Mouse (Mus musculus) liver, embryonic 14.5 days (tissue): ENCODE data around the gene Agtpbp1.

Experiments
- CTCF ChIP-seq: IDR thresholded peaks from 2 replicates; pipeline ENCODE4 v1.5.1; 2016; ENCODE audit warnings: antibody characterized with exemption, low read depth, control low read depth
- EP300 ChIP-seq: IDR thresholded peaks from 2 replicates; pipeline ENCODE4 v1.6.1; 2016; ENCODE audit warnings: antibody characterized with exemption, low read depth

DNA sequence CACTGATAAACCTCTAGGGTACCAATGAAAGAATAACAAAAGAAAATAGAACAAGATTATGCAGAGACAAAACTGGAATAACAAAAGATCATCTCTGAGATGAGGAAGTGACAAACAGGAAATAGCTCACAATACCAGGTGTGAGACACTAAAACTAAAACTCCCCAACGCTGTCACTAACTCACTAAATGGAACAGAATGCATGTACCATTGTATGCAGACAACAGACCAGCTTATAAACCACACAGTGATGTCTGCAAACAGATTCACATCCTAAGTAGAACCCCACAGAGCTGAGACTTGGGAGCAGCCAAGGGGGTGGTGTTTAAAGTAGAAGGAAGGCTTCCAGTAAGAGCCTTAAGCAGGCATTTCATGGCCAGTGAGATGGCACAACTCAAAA lies 128.8 kb downstream of the Agtpbp1 start:
- TF ChIP-seq CTCF (no peak), EP300 (no peak)
